Mouse (Mus musculus) olfactory bulb, adult 2 months (tissue): ENCODE results near the gene LTO1.

Experiments used
- CTCF ChIP-seq: fragments of 200-500 bp; IDR thresholded peaks from 2 replicates; pipeline ENCODE4 v1.5.1; 2012; ENCODE audit warnings: low read depth, mild to moderate bottlenecking, low read length, moderate library complexity; ENCODE audit not compliant: insufficient read depth
- POLR2A ChIP-seq: fragments of 200-500 bp; IDR thresholded peaks from 2 replicates; pipeline ENCODE4 v1.6.1; 2012; ENCODE audit warnings: mild to moderate bottlenecking, low read depth, low read length, moderate library complexity; ENCODE audit not compliant: insufficient read depth

GRCm38 (mm10) chr7:144908705-144909104, 6.2 kb upstream of the LTO1 start:
- TF ChIP-seq POLR2A, result no peak
- no peak for TF ChIP-seq CTCF
